Mouse (Mus musculus): ENCODE data around the gene Zbtb18. TPM values are rescaled to one million over a fixed set of nuclear protein-coding genes. Genes with fewer than 3 reads are reported as not detected.

The Zbtb18 gene
- polyA plus RNA-seq, 1 experiment from 2014 or later, result 2.5 TPM

DNA sequence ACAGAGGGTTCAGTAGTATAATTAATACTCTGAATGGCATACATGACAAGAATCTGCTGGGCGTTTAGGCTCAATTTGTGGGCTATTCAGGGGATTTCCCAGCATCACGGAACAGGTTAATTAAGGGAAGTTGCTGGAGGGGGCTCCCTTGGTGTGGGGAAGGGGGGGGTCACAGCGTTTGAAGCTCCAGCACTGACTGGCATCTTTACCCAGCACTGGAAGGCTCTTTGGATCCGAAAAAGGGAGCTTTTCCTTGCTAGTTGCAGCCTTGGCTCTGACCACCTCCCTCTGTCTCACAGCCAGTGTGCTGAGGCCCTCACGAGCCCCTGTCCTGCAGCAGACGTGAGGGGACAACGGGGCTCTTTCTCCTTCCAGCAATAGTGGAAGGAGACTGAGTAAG is 42.5 kb downstream of the Zbtb18 start:
- Histone ChIP-seq H3K36me3 (no peaks in the 10 kb centered on the region), H3K27me3 (no peaks in the 10 kb centered on the region), H3K4me1 (no peaks in the 10 kb centered on the region), H3K9ac (no peak overlapping the region), H3K4me3 (replicated peaks) (no peak overlapping the region), H3K27ac (replicated peaks) (no peak overlapping the region), H3K9me3 (replicated peaks) (no peaks in the 10 kb centered on the region), H3K4me2 (replicated peaks) (no peak overlapping the region)
- WGBS, result 39% methylated on average over 7 of the region's 7 CpGs
- ATAC-seq (ENCODE audit: insufficient number of reproducible peaks, low FRiP score, low TSS enrichment, low read depth), result no peak

DNA sequence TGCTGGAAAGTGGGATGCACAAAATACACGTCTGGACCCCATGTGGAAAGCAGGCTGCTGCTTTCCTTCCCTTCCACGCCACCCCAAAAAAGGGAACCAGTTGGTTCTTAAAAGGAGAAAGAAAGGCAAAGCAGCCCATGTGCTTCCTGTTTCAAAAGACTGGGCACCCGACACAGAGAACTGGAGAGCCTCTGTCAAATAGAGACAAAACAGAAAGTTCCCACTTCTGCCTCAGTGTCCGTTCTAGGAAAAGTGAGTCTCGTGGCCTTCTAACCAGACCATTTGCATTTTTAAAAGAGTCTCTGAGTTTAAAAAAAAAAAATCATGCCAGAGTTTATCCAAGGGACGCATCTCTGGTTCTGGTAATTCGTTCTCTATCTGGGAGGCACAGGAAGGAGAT is 47.7 kb downstream of the Zbtb18 start:
- ATAC-seq (ENCODE audit: insufficient number of reproducible peaks, low FRiP score, low TSS enrichment, low read depth), result no peak
- Histone ChIP-seq H3K27ac (replicated peaks) (no peak overlapping the region), H3K36me3 (no peaks in the 10 kb centered on the region), H3K9me3 (replicated peaks) (no peaks in the 10 kb centered on the region), H3K4me3 (replicated peaks) (no peak overlapping the region), H3K4me2 (replicated peaks) (no peak overlapping the region), H3K4me1 (no peaks in the 10 kb centered on the region), H3K9ac (no peak overlapping the region), H3K27me3 (no peaks in the 10 kb centered on the region)
- 59% methylated on average over 7 of the region's 7 CpGs for WGBS

DNA sequence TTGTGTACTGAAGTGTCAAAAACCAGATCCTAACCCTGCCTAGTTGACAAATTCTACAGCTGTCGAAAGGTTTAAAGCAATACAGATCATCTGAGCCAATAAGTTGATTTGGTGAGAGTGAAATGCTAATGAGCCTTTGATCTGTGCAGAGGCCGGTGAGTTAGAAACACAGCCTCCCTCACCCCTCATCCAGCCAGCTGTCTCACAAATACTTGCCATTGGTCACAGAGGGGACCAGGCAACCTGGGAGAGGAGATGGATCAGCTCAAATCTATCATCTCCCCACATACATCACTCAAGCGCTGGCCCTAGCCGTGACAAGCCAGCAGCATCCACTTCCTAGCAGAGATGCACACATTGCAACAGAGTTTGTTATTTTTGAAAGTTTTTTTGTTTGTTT is 48.7 kb downstream of the Zbtb18 start:
- no peak for ATAC-seq (ENCODE audit: insufficient number of reproducible peaks, low FRiP score, low TSS enrichment, low read depth)
- H3K27me3 ChIP-seq, result no peaks in the 10 kb centered on the region
- H3K27ac ChIP-seq (replicated peaks), result no peak overlapping the region
- H3K9ac ChIP-seq, result no peak overlapping the region
- H3K9me3 ChIP-seq (replicated peaks), result no peaks in the 10 kb centered on the region
- no peak overlapping the region for H3K4me3 ChIP-seq (replicated peaks)
- H3K4me1 ChIP-seq, result no peaks in the 10 kb centered on the region
- H3K36me3 ChIP-seq, result no peaks in the 10 kb centered on the region
- WGBS, result 61% methylated on average over 4 of the region's 4 CpGs
- no peak overlapping the region for H3K4me2 ChIP-seq (replicated peaks)

DNA sequence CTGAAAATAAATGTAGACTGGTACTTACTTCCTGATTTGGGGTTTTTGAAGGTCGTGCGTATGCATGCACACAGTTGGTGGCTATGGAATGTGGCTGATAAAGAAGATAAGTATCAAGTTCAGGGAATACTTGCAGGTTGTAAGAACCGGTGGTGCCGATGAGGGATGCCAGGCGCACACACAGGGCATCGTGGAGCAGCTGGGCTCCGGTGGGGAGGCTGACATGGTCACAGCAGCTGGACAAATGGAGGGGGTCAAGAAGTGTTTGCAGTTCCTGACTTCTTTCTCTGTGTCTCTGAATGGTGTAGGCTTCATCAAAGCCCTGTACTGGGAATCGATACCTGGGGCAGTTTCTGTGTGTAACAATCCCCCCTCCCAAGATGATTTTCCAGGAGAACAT is 49.1 kb downstream of the Zbtb18 start:
- ATAC-seq (ENCODE audit: insufficient number of reproducible peaks, low FRiP score, low TSS enrichment, low read depth), result no peak
- Histone ChIP-seq H3K9me3 (replicated peaks) (no peaks in the 10 kb centered on the region), H3K4me2 (replicated peaks) (no peak overlapping the region), H3K4me3 (replicated peaks) (no peak overlapping the region), H3K27ac (replicated peaks) (no peak overlapping the region), H3K27me3 (no peaks in the 10 kb centered on the region), H3K9ac (no peak overlapping the region), H3K36me3 (no peaks in the 10 kb centered on the region), H3K4me1 (no peaks in the 10 kb centered on the region)
- WGBS, result 70% methylated on average over 8 of the region's 8 CpGs

DNA sequence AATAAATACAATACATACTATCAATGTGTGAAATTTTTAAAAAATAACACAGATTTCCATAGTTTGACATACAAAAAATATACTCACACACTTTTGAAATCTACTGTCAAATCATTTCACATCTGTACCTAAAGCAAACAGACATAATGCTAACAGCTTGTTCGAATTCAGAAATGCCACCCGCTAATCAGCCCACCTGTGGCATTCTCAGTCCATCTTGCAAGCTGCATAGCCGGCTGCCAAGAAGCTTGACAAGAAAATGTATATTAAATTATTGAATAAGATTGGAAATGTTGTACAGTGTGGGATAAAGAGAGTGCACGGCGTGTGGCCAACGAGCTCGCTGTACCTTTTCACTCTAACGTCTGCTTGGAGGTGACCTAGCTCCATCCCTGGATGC is 52.2 kb downstream of the Zbtb18 start:
- H3K36me3 ChIP-seq, result no peaks in the 10 kb centered on the region
- no peak overlapping the region for H3K4me3 ChIP-seq (replicated peaks)
- no peak for ATAC-seq (ENCODE audit: insufficient number of reproducible peaks, low FRiP score, low TSS enrichment, low read depth)
- H3K4me1 ChIP-seq, result no peaks in the 10 kb centered on the region
- 85% methylated on average over 8 of the region's 8 CpGs for WGBS
- H3K4me2 ChIP-seq (replicated peaks), result no peak overlapping the region
- no peak overlapping the region for H3K27ac ChIP-seq (replicated peaks)
- no peaks in the 10 kb centered on the region for H3K9me3 ChIP-seq (replicated peaks)
- H3K9ac ChIP-seq, result no peak overlapping the region
- no peaks in the 10 kb centered on the region for H3K27me3 ChIP-seq

DNA sequence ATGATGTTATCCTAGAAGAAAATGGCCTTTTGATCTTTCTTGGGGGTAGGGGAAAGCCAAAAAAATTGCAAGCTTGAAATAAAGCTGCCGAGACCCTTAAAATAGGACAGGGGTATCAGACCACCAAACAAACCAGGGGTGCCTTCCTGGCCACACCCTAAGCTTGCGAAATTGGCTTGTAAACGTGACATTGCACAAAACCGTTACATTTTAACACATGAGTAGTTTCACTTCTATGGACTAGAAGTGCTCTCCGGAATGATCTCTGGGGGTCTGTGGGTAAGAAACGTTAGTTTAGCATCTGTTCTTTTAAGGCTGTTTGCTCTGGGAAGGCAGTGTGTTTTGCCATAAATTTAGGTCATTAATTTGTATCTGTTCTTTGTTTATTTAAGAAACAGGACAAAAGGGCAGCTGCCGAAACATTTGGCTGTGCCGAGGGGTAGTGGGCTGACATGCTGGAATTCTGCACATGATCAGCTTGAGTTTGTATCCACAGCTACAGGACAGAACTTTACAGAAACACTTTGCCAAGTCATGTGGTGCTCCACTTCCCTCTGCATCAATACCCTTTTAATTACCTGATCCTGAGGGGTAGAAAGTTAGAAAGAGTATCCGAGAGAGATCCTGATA is 52.9 kb downstream of the Zbtb18 start:
- WGBS, result 42% methylated on average over 9 of the region's 9 CpGs

More for the DNA sequence above, 52.9 kb downstream of the Zbtb18 start:
- H3K4me2 ChIP-seq (replicated peaks), result no peak overlapping the region
- H3K4me3 ChIP-seq (replicated peaks), result no peak overlapping the region
- H3K27me3 ChIP-seq, result no peaks in the 10 kb centered on the region
- H3K36me3 ChIP-seq, result no peaks in the 10 kb centered on the region
- no peaks in the 10 kb centered on the region for H3K9me3 ChIP-seq (replicated peaks)
- no peak overlapping the region for H3K27ac ChIP-seq (replicated peaks)
- no peak for ATAC-seq (ENCODE audit: insufficient number of reproducible peaks, low FRiP score, low TSS enrichment, low read depth)
- H3K4me1 ChIP-seq, result no peaks in the 10 kb centered on the region
- no peak overlapping the region for H3K9ac ChIP-seq

Other genes with a start within 250 kb of the Zbtb18 start
- gene Akt3, start 184.1 kb upstream of the Zbtb18 start, polyA plus RNA-seq (2015; fragmentation: Nextera tagmentation; extraction: Ambion mirVana), result 5.2 and 6.0 TPM in 2 replicates

All from embryonic facial prominence, embryonic 15.5 days (tissue).